Mouse (Mus musculus): ENCODE data around the gene Dpy19l2. TPM values are rescaled to one million over a fixed set of nuclear protein-coding genes. Genes with fewer than 3 reads are reported as not detected.
"Not testable (repeated sequence)": the region's sequence is repeated elsewhere in the genome, so short reads cannot be mapped to it uniquely, and the experiment has no call there.

Dpy19l2 gene
- polyA plus RNA-seq (2014; fragmentation: Nextera tagmentation; extraction: Ambion mirVana), result 0.17 TPM in 2 replicates

DNA sequence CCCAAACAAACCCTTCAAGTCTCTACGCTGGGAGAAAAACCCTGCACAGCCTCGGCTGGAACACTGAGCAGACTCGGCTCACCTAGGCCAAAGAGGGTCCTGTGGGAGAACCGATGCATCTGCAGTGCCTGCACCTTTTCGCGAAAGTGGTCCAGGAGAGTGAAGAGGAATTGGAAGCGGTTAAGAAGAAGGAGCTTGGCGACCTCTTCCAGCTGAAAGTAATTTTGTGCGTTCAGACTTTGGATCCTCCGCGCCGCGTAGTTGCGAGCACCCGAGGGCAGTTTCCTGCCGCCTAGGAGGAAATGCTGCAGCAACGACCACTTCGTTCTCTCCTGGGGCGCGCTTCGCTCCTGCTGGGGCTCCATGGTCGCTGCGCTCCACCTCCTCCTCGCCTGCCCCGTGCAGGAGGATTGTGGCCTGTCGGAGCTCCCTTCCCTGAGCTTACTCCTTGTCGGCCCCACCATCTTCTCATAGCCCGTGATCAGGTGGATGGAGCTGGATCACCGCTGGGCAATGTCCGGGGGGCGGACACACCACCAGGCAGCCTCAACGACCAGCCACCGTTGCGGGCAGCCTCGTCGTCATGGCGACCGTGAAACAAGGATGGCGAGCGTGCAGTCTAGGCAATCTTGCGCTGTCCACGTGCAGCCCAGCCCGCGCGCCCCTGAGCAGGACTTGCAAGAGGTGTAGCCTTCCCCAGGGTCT lies at the start of gene Dpy19l2:
Gene Dpy19l2, minus strand, starts transcription at position 594 of the 705 bp plus-strand sequence.
- no peaks in the 10 kb centered on the region for H3K9me3 ChIP-seq (replicated peaks; ENCODE audit: control insufficient read depth, low read length)
- no peaks in the 10 kb centered on the region; the same call in 1 of the 2 replicates for H3K27me3 ChIP-seq (ENCODE audit: control insufficient read depth, insufficient read depth, low read length)
- H3K4me3 ChIP-seq (ENCODE audit: low read depth, low read length), result peak within 1 kb of the TSS; percentile 39
- H3K4me2 ChIP-seq (ENCODE audit: low read depth, low read length), result peak within 1 kb of the TSS; percentile 91
- under 1% methylated on average over 45 of the region's 45 CpGs for WGBS
- DNase-seq (ENCODE audit: low spot score) (peak; percentile 78), ATAC-seq (replicated peaks; ENCODE audit: insufficient number of reproducible peaks, low FRiP score, low TSS enrichment, low read depth) (peak; percentile 94)
- H3K9ac ChIP-seq (replicated peaks; ENCODE audit: low read length), result peak within 1 kb of the TSS; percentile 52
- H3K27ac ChIP-seq (replicated peaks; ENCODE audit: low read depth, low read length), result no peak within 1 kb of the TSS
- no peaks in the 10 kb centered on the region for H3K4me1 ChIP-seq (ENCODE audit: control insufficient read depth, insufficient read depth, low read length)
- no peaks in the 10 kb centered on the region for H3K36me3 ChIP-seq (replicated peaks; ENCODE audit: control insufficient read depth, insufficient read depth, low read depth, low read length)

GRCm38 (mm10) chr9:24744958-24745357 lies 48.9 kb upstream of the Dpy19l2 start:
- Histone ChIP-seq H3K4me1 (ENCODE audit: control insufficient read depth, insufficient read depth, low read length) (no peaks in the 10 kb centered on the region), H3K4me2 (ENCODE audit: low read depth, low read length) (no peak overlapping the region), H3K9me3 (replicated peaks; ENCODE audit: control insufficient read depth, low read length) (no peaks in the 10 kb centered on the region), H3K27ac (replicated peaks; ENCODE audit: low read depth, low read length) (no peak overlapping the region), H3K9ac (replicated peaks; ENCODE audit: low read length) (no peak overlapping the region), H3K4me3 (ENCODE audit: low read depth, low read length) (no peak overlapping the region), H3K27me3 (ENCODE audit: control insufficient read depth, insufficient read depth, low read length) (no peaks in the 10 kb centered on the region), H3K36me3 (replicated peaks; ENCODE audit: control insufficient read depth, insufficient read depth, low read depth, low read length) (no peaks in the 10 kb centered on the region)
- 84% methylated on average over 5 of the region's 5 CpGs for WGBS
- ATAC-seq (replicated peaks; ENCODE audit: insufficient number of reproducible peaks, low FRiP score, low TSS enrichment, low read depth) (no peak), DNase-seq (ENCODE audit: low spot score) (no peak)

DNA sequence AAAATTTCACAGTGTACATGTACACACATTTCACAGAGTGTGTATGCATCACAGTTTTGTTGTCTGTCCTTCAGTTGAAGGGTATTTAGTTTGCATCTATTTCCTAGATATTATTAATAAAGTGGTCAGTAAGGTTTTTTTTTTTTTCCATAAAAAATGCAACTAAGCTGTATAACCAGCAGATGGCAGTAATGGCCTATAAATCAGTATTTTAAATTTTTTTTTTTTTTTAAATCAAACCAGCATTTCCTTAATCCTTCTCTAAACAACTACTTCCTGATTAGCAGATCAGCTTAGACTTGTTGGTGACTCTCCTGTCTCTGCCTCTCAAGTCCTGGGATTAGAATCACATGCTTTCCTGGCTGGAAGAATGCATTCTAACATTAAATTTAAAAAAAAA lies 5.2 kb upstream of the Dpy19l2 start:
- H3K36me3 ChIP-seq (replicated peaks; ENCODE audit: control insufficient read depth, insufficient read depth, low read depth, low read length), result no peaks in the 10 kb centered on the region
- DNase-seq (ENCODE audit: low spot score), result peak; percentile 48
- no peaks in the 10 kb centered on the region for H3K4me1 ChIP-seq (ENCODE audit: control insufficient read depth, insufficient read depth, low read length)
- no peak overlapping the region for H3K4me2 ChIP-seq (ENCODE audit: low read depth, low read length)
- no peaks in the 10 kb centered on the region for H3K9me3 ChIP-seq (replicated peaks; ENCODE audit: control insufficient read depth, low read length)
- no peak overlapping the region for H3K27ac ChIP-seq (replicated peaks; ENCODE audit: low read depth, low read length)
- no peaks in the 10 kb centered on the region; the same call in 1 of the 2 replicates for H3K27me3 ChIP-seq (ENCODE audit: control insufficient read depth, insufficient read depth, low read length)
- no peak for ATAC-seq (replicated peaks; ENCODE audit: insufficient number of reproducible peaks, low FRiP score, low TSS enrichment, low read depth)
- no peak overlapping the region for H3K9ac ChIP-seq (replicated peaks; ENCODE audit: low read length)
- no peak overlapping the region for H3K4me3 ChIP-seq (ENCODE audit: low read depth, low read length)

DNA sequence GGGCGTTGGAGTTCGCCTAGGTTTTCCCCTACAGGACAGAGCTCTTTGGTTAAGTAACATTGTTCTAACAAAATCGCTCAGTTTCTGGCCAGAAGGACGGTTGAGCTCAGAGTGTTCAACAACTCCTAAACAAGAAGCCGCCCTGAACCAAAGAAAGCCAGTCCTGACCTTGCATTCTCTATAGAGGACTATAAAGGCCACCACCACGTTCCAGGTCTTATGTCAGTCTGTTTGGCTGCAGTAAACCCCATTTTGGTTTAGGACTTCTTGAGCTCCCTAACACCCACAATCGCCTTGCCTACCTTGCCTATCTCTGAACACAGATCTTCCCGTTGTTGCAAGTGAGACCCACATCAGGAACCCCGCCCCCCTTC lies 299 bp upstream of the Dpy19l2 start:
- Histone ChIP-seq H3K4me3 (ENCODE audit: low read depth, low read length) (peak overlapping the region; percentile 39), H3K27me3 (ENCODE audit: control insufficient read depth, insufficient read depth, low read length) (no peaks in the 10 kb centered on the region; the same call in 1 of the 2 replicates), H3K9ac (replicated peaks; ENCODE audit: low read length) (no peak overlapping the region; the same call in 1 of the 2 replicates), H3K27ac (replicated peaks; ENCODE audit: low read depth, low read length) (no peak overlapping the region), H3K36me3 (replicated peaks; ENCODE audit: control insufficient read depth, insufficient read depth, low read depth, low read length) (no peaks in the 10 kb centered on the region), H3K4me2 (ENCODE audit: low read depth, low read length) (peak overlapping the region; percentile 91), H3K4me1 (ENCODE audit: control insufficient read depth, insufficient read depth, low read length) (no peaks in the 10 kb centered on the region), H3K9me3 (replicated peaks; ENCODE audit: control insufficient read depth, low read length) (no peaks in the 10 kb centered on the region)
- WGBS, result 15% methylated on average over 9 of the region's 9 CpGs
- DNase-seq (ENCODE audit: low spot score) (no peak), ATAC-seq (replicated peaks; ENCODE audit: insufficient number of reproducible peaks, low FRiP score, low TSS enrichment, low read depth) (peak; percentile 20; the same call in 1 of the 2 replicates)

DNA sequence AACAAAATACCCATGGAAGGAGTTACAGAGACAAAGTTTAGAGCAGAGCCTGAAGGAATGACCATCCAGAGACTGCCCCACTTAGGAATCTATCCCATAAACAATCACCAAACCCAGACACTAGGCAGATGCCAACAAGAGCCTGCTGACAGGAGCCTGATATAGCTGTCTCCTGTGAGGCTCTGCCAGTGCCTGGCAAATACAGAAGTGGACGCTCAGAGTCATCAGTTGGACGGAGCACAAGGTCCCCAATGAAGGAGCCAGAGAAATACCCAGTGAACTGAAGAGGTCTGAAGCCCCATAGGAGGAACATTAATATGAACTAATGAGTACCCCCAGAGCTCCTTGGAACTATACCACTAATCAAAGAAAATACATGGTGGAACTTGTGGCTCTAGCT lies 58.8 kb downstream of the Dpy19l2 start:
- not testable (repeated sequence) for H3K4me1 ChIP-seq (ENCODE audit: control insufficient read depth, insufficient read depth, low read length); H3K27me3 ChIP-seq (ENCODE audit: control insufficient read depth, insufficient read depth, low read length); H3K9me3 ChIP-seq (replicated peaks; ENCODE audit: control insufficient read depth, low read length); H3K36me3 ChIP-seq (replicated peaks; ENCODE audit: control insufficient read depth, insufficient read depth, low read depth, low read length); H3K4me3 ChIP-seq (ENCODE audit: low read depth, low read length); DNase-seq (ENCODE audit: low spot score); ATAC-seq (replicated peaks; ENCODE audit: insufficient number of reproducible peaks, low FRiP score, low TSS enrichment, low read depth); H3K27ac ChIP-seq (replicated peaks; ENCODE audit: low read depth, low read length); H3K9ac ChIP-seq (replicated peaks; ENCODE audit: low read length); H3K4me2 ChIP-seq (ENCODE audit: low read depth, low read length)
- 82% methylated on average over 2 of the region's 2 CpGs for WGBS

DNA sequence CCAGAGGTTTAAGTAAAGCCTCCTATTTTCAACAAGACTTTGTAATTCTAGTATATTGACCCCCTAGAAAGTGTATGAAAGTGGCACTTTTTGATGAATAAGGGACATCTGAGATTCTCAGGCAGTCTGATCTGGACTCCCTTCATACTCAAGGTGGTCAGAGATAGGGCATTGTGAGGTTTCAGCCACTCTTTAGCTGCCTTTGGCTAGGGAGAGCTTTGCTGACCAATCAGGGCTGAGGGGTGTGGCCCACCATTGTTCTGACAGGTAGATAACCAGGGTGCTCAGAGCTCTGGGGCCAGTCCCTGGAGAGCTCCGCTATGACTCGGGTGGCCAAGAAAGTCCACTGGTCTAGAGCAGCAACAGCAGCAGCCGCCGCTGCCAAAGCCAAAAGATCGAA lies 71.2 kb downstream of the Dpy19l2 start, which contains the start of gene Cypt4:
Gene Cypt4, plus strand, starts transcription at position 301 of the 400 bp plus-strand sequence.
- no peaks in the 10 kb centered on the region for H3K9me3 ChIP-seq (replicated peaks; ENCODE audit: control insufficient read depth, low read length)
- H3K4me2 ChIP-seq (ENCODE audit: low read depth, low read length), result no peak within 1 kb of the TSS
- no peaks in the 10 kb centered on the region for H3K36me3 ChIP-seq (replicated peaks; ENCODE audit: control insufficient read depth, insufficient read depth, low read depth, low read length)
- no peak within 1 kb of the TSS for H3K9ac ChIP-seq (replicated peaks; ENCODE audit: low read length)
- H3K27ac ChIP-seq (replicated peaks; ENCODE audit: low read depth, low read length), result no peak within 1 kb of the TSS
- no peak for ATAC-seq (replicated peaks; ENCODE audit: insufficient number of reproducible peaks, low FRiP score, low TSS enrichment, low read depth)
- H3K27me3 ChIP-seq (ENCODE audit: control insufficient read depth, insufficient read depth, low read length), result no peaks in the 10 kb centered on the region
- no peak for DNase-seq (ENCODE audit: low spot score)
- WGBS, result 96% methylated on average over 5 of the region's 5 CpGs
- H3K4me3 ChIP-seq (ENCODE audit: low read depth, low read length), result no peak within 1 kb of the TSS
- H3K4me1 ChIP-seq (ENCODE audit: control insufficient read depth, insufficient read depth, low read length), result no peaks in the 10 kb centered on the region

DNA sequence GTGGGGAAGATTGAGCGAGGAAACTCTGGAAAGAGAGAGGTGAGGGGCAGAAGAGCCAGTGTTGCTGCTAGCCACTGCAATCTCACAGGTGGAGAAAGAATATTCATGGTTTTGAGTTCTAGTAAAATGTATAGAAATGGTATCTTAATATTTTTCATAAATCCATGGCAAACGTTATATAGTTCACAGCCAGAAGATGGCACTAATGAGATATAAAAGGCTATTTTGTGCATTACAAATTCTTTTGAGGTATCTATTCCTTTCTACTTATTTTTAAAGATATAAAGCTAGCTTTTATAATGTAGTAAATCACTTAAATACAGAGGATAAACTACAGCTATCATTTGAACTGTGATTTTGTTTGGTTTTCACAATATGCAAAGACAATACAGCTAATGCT lies 157.9 kb downstream of the Dpy19l2 start:
- Histone ChIP-seq H3K4me3 (ENCODE audit: low read depth, low read length) (no peak overlapping the region), H3K4me2 (ENCODE audit: low read depth, low read length) (no peak overlapping the region), H3K27me3 (ENCODE audit: control insufficient read depth, insufficient read depth, low read length) (no peaks in the 10 kb centered on the region), H3K36me3 (replicated peaks; ENCODE audit: control insufficient read depth, insufficient read depth, low read depth, low read length) (no peaks in the 10 kb centered on the region), H3K9me3 (replicated peaks; ENCODE audit: control insufficient read depth, low read length) (no peaks in the 10 kb centered on the region), H3K27ac (replicated peaks; ENCODE audit: low read depth, low read length) (no peak overlapping the region), H3K9ac (replicated peaks; ENCODE audit: low read length) (no peak overlapping the region), H3K4me1 (ENCODE audit: control insufficient read depth, insufficient read depth, low read length) (no peaks in the 10 kb centered on the region)
- ATAC-seq (replicated peaks; ENCODE audit: insufficient number of reproducible peaks, low FRiP score, low TSS enrichment, low read depth), result no peak
- no peak for DNase-seq (ENCODE audit: low spot score)
- 47% methylated on average over 2 of the region's 2 CpGs for WGBS

DNA sequence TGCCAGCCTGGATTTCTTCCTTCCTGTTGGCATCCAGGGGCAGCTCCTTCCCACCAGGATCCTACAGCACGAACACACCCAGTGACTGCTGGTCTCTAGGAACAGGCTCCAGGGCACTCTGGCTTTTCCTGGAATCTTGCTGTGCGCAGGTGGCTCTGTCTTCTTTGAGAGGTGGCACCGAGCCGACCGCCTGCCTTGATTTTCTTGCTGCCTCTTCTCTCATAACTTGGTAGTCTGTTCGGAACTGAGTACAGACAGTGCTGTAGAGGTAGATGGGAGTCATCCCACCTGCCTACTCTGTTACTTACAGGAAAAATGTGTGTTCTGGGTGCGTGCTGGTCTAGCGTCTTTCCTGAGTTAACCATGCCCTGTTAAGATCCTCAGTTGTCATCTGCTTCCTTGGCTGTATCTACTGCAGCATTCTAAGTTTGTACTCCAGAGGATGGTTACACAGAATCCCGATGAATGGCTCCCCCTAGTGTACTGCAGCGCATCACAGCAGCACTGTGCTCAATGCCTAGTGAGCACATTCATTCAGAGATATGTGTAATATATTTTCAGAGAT lies 179.4 kb downstream of the Dpy19l2 start:
- no peaks in the 10 kb centered on the region for H3K27me3 ChIP-seq (ENCODE audit: control insufficient read depth, insufficient read depth, low read length)
- H3K27ac ChIP-seq (replicated peaks; ENCODE audit: low read depth, low read length), result no peak overlapping the region
- no peaks in the 10 kb centered on the region for H3K4me1 ChIP-seq (ENCODE audit: control insufficient read depth, insufficient read depth, low read length)
- no peak overlapping the region for H3K9ac ChIP-seq (replicated peaks; ENCODE audit: low read length)
- H3K4me2 ChIP-seq (ENCODE audit: low read depth, low read length), result no peak overlapping the region
- DNase-seq (ENCODE audit: low spot score), result peak; percentile 75
- no peak overlapping the region for H3K4me3 ChIP-seq (ENCODE audit: low read depth, low read length)
- 57% methylated on average over 10 of the region's 10 CpGs for WGBS
- ATAC-seq (replicated peaks; ENCODE audit: insufficient number of reproducible peaks, low FRiP score, low TSS enrichment, low read depth), result no peak
- no peaks in the 10 kb centered on the region for H3K36me3 ChIP-seq (replicated peaks; ENCODE audit: control insufficient read depth, insufficient read depth, low read depth, low read length)
- no peaks in the 10 kb centered on the region for H3K9me3 ChIP-seq (replicated peaks; ENCODE audit: control insufficient read depth, low read length)

Measured in embryonic facial prominence, embryonic 11.5 days (tissue).